Mouse (Mus musculus) neural tube, embryonic 15.5 days (tissue): Measurements from ENCODE around the gene Cnp. TPM values are rescaled to one million over a fixed set of nuclear protein-coding genes. Genes with fewer than 3 reads are reported as not detected.
A peak's percentile ranks its signal among the peaks of the same experiment; 100 is the strongest.
"Not testable (repeated sequence)": the region's sequence is repeated elsewhere in the genome, so short reads cannot be mapped to it uniquely, and the experiment has no call there.

Experiments
- ATAC-seq: fragments of 200-750 bp; cut with Nextera tagmentation; 2 replicates; pipeline ENCODE4 v1.8.0; 2017; ENCODE audit warnings: mild to moderate bottlenecking, moderate TSS enrichment, moderate library complexity; ENCODE audit not compliant: low FRiP score
- H3K27ac ChIP-seq: fragments of 300-500 bp; sonication (generic); replicated peaks from 2 replicates; pipeline ENCODE4 v1.5.1; 2015; ENCODE audit warnings: mild to moderate bottlenecking, inconsistent platforms
- H3K27me3 ChIP-seq: fragments of 300-500 bp; sonication (generic); replicated peaks from 2 replicates; pipeline ENCODE4 v1.6.1; 2015; ENCODE audit warnings: inconsistent platforms
- H3K36me3 ChIP-seq: fragments of 300-500 bp; sonication (generic); 2 replicates; pipeline ENCODE4 v1.6.1; 2015; ENCODE audit warnings: inconsistent platforms
- H3K4me1 ChIP-seq: fragments of 300-500 bp; sonication (generic); 2 replicates; pipeline ENCODE4 v1.6.1; 2015; ENCODE audit warnings: inconsistent platforms
- H3K4me2 ChIP-seq: fragments of 300-500 bp; sonication (generic); 2 replicates; pipeline ENCODE4 v1.6.1; 2015; ENCODE audit warnings: inconsistent platforms, mild to moderate bottlenecking, moderate library complexity
- H3K4me3 ChIP-seq: fragments of 300-500 bp; sonication (generic); replicated peaks from 2 replicates; pipeline ENCODE4 v1.5.1; 2015; ENCODE audit warnings: mild to moderate bottlenecking, inconsistent platforms
- H3K9ac ChIP-seq: fragments of 300-500 bp; sonication (generic); replicated peaks from 2 replicates; pipeline ENCODE4 v1.6.1; 2015; ENCODE audit warnings: mild to moderate bottlenecking, inconsistent platforms
- H3K9me3 ChIP-seq: fragments of 300-500 bp; sonication (generic); replicated peaks from 2 replicates; pipeline ENCODE4 v1.6.1; 2016; ENCODE audit warnings: inconsistent platforms
- WGBS: fragments of 180-500 bp; shearing (Covaris S2); methylation state at CpG from one replicate; pipeline ENCODE4 v1.1.7; 2015; ENCODE audit warnings: mixed read lengths; 5-methylcytosine and 5-hydroxymethylcytosine counted together
- polyA plus RNA-seq: library from polyadenylated mRNA; unstranded; fragments of >200 nt; fragmentation: Nextera tagmentation; extraction: Ambion mirVana; gene quantifications from 2 replicates; pipeline ENCODE4 v1.2.1, GENCODE M21; 2015

The Cnp gene
- polyA plus RNA-seq = 62.0 and 74.6 TPM in 2 replicates

DNA sequence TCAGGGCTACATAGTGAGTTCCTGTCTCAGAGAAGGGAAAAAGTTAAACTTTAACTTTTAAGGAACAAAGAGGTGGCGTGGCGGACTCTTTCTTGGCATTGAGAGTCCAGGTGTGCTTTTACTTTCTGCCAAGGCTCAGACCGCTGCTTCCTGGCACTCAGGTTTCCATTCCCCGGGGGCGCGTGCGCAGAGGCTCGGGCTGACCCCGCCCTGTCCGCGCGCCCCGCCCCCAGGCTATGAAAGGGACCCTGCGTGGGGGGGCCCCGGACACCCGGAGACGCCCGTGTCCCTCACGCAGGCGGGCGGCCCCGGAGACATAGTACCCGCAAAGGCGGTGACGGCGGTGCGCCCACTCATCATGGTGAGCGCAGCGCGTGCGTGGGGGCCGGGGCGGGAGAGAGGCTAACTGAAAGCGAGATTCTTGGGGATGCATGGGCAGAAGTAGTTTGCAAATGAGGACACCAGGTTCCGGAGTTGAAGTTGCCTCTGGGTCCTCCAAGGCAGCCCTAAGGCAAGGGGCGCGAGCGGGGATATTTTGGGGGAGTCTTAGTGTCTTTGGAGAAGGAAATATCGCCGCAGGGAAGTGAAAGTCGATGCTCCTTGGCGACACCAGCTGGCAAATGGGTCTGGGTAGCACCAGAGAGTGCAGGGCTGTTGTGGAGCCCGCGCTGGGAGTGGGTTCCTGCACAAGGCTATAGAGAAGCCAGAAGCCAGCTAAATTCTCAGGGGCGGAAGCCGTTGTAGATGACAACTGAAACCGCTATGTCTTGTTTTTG lies at the start of gene Cnp:
Gene Cnp, plus strand, starts transcription at position 197 of the 776 bp plus-strand sequence.
- H3K9me3 ChIP-seq = no peaks in the 10 kb centered on the region
- WGBS = 2% methylated on average over 47 of the region's 47 CpGs
- ATAC-seq = peak; percentile 67

DNA sequence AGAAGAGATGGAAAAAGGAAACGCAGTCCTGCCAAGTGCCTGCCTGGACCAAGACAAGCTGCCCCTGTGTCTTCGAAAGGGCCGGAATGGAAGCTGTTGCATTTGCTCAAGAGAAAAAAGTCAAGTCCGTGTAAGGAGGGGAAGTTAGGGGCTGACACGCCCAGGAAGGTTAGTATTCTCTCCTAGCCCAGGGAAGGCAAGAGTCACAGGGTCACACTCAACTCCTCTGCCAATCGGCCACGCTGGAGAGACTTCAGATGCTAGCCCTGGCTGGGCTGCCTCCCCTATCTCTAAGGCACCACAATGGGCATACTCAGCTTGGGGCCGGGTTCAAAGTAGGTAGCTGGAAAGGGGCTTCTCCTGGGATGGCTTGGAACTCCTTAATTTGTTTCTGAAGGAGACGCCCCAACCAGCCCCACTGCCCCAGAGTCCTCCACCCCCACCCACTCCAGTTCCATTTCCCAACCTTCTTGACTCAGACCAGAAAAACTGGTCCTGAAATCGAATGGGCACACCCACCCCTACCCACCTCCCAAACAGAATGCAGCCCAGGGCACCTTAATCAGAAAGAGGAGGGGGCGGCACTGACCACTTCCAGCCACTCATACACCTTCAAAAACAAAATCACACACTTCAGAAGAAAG lies 49.6 kb upstream of the Cnp start:
- H3K4me3 ChIP-seq = peak overlapping the region; percentile 88
- peaks cover 40% of the 10 kb centered on the region for H3K36me3 ChIP-seq
- ATAC-seq = no peak
- 52% methylated on average over 11 of the region's 11 CpGs for WGBS
- no peak overlapping the region for H3K27ac ChIP-seq
- peak overlapping the region; percentile 83 for H3K4me2 ChIP-seq
- no peak overlapping the region; the same call in 1 of the 2 replicates for H3K9ac ChIP-seq
- peaks cover 47% of the 10 kb centered on the region for H3K4me1 ChIP-seq
- no peaks in the 10 kb centered on the region for H3K9me3 ChIP-seq
- H3K27me3 ChIP-seq = no peaks in the 10 kb centered on the region

More for the DNA sequence above, at the start of gene Cnp:
- peaks cover 10% of the 10 kb centered on the region; the same call in 1 of the 2 replicates for H3K36me3 ChIP-seq
- peak within 1 kb of the TSS; percentile 87 for H3K4me2 ChIP-seq
- peak within 1 kb of the TSS; percentile 54 for H3K9ac ChIP-seq
- no peaks in the 10 kb centered on the region for H3K27me3 ChIP-seq
- H3K27ac ChIP-seq = peak within 1 kb of the TSS; percentile 77
- peaks cover 45% of the 10 kb centered on the region for H3K4me1 ChIP-seq
- H3K4me3 ChIP-seq = peak within 1 kb of the TSS; percentile 58

DNA sequence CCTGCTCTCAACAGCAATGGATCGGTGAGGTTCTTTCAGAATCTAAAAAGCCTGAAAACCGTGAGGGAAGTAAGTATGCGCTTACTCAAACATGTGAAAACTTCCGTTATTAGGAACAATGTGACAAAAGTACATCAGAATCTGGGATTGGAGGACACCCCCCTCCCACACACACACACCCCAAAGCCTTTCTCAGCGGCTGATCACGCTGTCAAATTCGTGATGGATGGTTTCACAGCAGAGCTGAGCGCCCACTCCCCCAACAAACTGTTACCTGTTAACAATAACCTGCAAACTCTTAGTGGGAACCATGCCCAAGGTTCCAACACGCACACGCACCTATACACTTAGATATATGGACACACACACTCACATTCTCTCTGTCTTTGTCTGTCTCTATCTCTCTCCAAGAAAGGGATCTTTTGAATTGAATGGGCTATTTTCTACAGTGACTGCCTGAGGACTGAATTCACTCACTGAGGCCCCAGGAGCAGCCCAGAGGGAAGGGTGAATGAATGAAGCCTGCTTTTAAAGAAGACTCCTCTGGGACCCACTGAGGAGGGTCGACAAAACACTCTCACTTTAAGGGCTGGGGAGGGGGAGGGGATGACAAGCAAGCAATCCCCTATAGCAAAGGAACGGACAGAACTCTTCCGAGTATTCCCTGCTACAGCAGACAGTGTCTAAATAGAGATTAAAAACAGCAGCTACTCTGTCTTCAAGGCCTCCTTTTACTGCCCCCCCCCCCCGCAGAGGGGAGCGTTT lies 48.5 kb upstream of the Cnp start:
- Histone ChIP-seq H3K4me2 (peak overlapping the region; percentile 83), H3K9ac (peak overlapping the region; percentile 77), H3K27me3 (no peaks in the 10 kb centered on the region), H3K4me3 (peak overlapping the region; percentile 88), H3K36me3 (peaks cover 29% of the 10 kb centered on the region), H3K4me1 (peaks cover 38% of the 10 kb centered on the region), H3K9me3 (no peaks in the 10 kb centered on the region), H3K27ac (peak overlapping the region; percentile 89; the same call in 1 of the 2 replicates)
- 4% methylated on average over 15 of the region's 15 CpGs for WGBS
- no peak for ATAC-seq

- Histone ChIP-seq H3K9ac (peak overlapping the region; percentile 77), H3K27ac (peak overlapping the region; percentile 89), H3K4me1 (peaks cover 38% of the 10 kb centered on the region), H3K27me3 (no peaks in the 10 kb centered on the region), H3K36me3 (peaks cover 21% of the 10 kb centered on the region), H3K4me2 (peak overlapping the region; percentile 83), H3K4me3 (peak overlapping the region; percentile 88), H3K9me3 (no peaks in the 10 kb centered on the region)
- ATAC-seq = peak; percentile 31
- under 1% methylated on average over 26 of the region's 26 CpGs for WGBS
Measured at GRCm38 (mm10) chr11:100527066-100527457, 47.6 kb upstream of the Cnp start.

DNA sequence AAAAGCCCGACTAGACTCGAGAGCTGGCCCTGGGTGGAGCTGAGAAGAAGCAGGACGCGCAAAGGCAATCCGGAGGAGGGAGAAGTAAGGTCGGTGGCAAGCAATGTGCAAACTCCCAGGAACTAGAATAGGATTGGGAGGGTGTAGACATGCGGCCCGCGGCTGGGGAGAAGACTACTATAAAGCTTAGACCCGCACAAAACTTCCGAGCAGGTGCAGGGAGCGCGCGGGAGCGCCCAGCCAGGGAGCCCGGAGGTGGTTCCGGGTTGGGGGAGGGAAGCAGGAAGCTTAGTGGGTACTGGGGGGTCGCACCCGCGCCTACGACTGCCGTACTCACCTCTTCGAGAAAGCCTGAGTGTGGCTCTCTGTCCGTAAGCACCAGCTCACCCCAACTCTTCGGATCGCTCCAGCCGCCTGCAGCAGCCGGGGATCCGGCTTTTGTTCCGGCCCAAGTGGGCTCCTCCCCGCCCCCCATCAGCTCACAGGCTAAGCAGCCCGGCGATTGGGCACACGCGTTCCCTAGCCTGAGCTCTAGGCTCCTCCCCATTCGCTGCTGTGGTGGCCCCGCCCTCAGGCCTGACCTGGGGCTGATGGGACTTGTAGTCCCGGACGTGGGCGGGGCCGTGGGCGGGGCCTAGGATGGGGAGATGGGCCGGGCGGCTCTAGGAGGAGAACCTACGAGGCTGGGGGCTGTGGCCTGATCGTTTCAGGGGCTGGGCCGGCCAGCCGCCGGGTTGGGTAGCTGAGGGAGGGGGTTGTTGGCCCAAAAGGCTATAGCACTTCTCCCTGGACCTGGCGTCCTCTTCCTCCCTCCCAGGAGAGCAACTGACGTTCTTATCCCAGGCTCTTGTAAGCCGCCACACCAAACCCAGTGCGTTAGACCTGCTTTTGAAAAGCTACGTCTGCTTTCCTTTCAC lies 47.0 kb upstream of the Cnp start, which contains the start of gene Acly:
Gene Acly, minus strand, starts transcription at position 543 of the 917 bp plus-strand sequence.
- Histone ChIP-seq H3K27ac (peak within 1 kb of the TSS; percentile 89), H3K4me2 (peak within 1 kb of the TSS; percentile 83), H3K36me3 (peaks cover 14% of the 10 kb centered on the region), H3K9ac (peak within 1 kb of the TSS; percentile 77), H3K4me1 (peaks cover 38% of the 10 kb centered on the region), H3K27me3 (no peaks in the 10 kb centered on the region), H3K4me3 (peak within 1 kb of the TSS; percentile 88), H3K9me3 (no peaks in the 10 kb centered on the region)
- under 1% methylated on average over 53 of the region's 54 CpGs for WGBS
- ATAC-seq = peak; percentile 99

GRCm38 (mm10) chr11:100528375-100529165 lies 46.1 kb upstream of the Cnp start:
- H3K4me1 ChIP-seq = peaks cover 38% of the 10 kb centered on the region
- ATAC-seq = no peak
- H3K4me2 ChIP-seq = peak overlapping the region; percentile 83
- no peaks in the 10 kb centered on the region for H3K27me3 ChIP-seq
- H3K9me3 ChIP-seq = no peaks in the 10 kb centered on the region
- H3K4me3 ChIP-seq = peak overlapping the region; percentile 88
- H3K27ac ChIP-seq = peak overlapping the region; percentile 89
- 27% methylated on average over 19 of the region's 19 CpGs for WGBS
- peaks cover 6% of the 10 kb centered on the region for H3K36me3 ChIP-seq
- H3K9ac ChIP-seq = peak overlapping the region; percentile 66

DNA sequence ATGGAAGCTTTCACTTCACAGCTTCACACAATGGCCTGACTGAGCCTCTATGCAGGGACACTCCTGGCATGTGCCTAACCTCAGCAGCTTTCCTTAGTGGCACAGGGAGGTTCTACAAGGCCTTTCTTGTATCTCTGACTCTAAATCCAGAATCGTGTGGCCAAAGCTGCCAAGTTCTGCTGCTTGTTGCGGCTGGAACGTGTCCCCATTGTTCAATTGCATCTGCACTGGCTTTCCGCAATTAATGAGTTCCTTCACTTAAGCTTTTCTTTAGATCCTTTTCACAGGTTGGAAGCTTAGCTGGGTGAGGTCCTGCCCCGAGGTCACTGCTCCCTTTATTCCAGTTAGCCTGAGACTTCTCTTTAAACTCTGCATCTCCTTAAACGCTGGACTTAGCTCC lies 40.8 kb upstream of the Cnp start:
- Histone ChIP-seq H3K27ac (no peak overlapping the region), H3K4me2 (no peak overlapping the region), H3K9ac (no peak overlapping the region), H3K27me3 (no peaks in the 10 kb centered on the region), H3K36me3 (no peaks in the 10 kb centered on the region), H3K4me1 (no peaks in the 10 kb centered on the region), H3K4me3 (no peak overlapping the region), H3K9me3 (no peaks in the 10 kb centered on the region)
- WGBS = 59% methylated on average over 6 of the region's 6 CpGs
- no peak for ATAC-seq

- H3K9me3 ChIP-seq, H3K27me3 ChIP-seq, H3K4me2 ChIP-seq, H3K4me3 ChIP-seq, H3K4me1 ChIP-seq, H3K27ac ChIP-seq, H3K9ac ChIP-seq, H3K36me3 ChIP-seq, ATAC-seq: not testable (repeated sequence)
- WGBS = 83% methylated on average over 2 of the region's 2 CpGs
Measured at GRCm38 (mm10) chr11:100534411-100534810, 40.3 kb upstream of the Cnp start.

- not testable (repeated sequence) for H3K27me3 ChIP-seq, H3K9ac ChIP-seq, H3K27ac ChIP-seq, H3K4me1 ChIP-seq, H3K4me3 ChIP-seq, H3K36me3 ChIP-seq, H3K9me3 ChIP-seq, H3K4me2 ChIP-seq, ATAC-seq
- 85% methylated on average over 6 of the region's 6 CpGs for WGBS
Measured at GRCm38 (mm10) chr11:100534821-100535220, 39.9 kb upstream of the Cnp start.

GRCm38 (mm10) chr11:100535996-100536395 lies 38.7 kb upstream of the Cnp start:
- WGBS = 88% methylated on average over 1 of the region's 1 CpGs
- Histone ChIP-seq H3K9me3 (no peaks in the 10 kb centered on the region), H3K4me2 (no peak overlapping the region), H3K4me3 (no peak overlapping the region), H3K27me3 (no peaks in the 10 kb centered on the region), H3K36me3 (no peaks in the 10 kb centered on the region), H3K4me1 (no peaks in the 10 kb centered on the region), H3K27ac (no peak overlapping the region), H3K9ac (no peak overlapping the region)
- no peak for ATAC-seq
